Mouse (Mus musculus): ENCODE results near the gene Hoxa9. TPM values are rescaled to one million over a fixed set of nuclear protein-coding genes. Genes with fewer than 3 reads are reported as not detected.

Gene Hoxa9
- polyA plus RNA-seq, 1 experiment from 2014 or later: not detected

- peaks cover 2% of the 10 kb centered on the region; the same call in 1 of the 2 replicates for H3K4me1 ChIP-seq
- H3K4me3 ChIP-seq (replicated peaks): no peak overlapping the region
- ATAC-seq (ENCODE audit: low FRiP score): no peak
- 1% methylated on average over 3 of the region's 3 CpGs for WGBS
- peaks cover 98% of the 10 kb centered on the region for H3K27me3 ChIP-seq
- no peak overlapping the region for H3K27ac ChIP-seq
- H3K9ac ChIP-seq: no peak overlapping the region
- no peak overlapping the region for H3K4me2 ChIP-seq
- H3K9me3 ChIP-seq: no peaks in the 10 kb centered on the region
- H3K36me3 ChIP-seq (replicated peaks): no peaks in the 10 kb centered on the region
Measured at GRCm38 (mm10) chr6:52246916-52247315, 16.0 kb upstream of the Hoxa9 start.

GRCm38 (mm10) chr6:52246403-52246803, 15.5 kb upstream of the Hoxa9 start:
- ATAC-seq (ENCODE audit: low FRiP score): no peak
- no peaks in the 10 kb centered on the region for H3K9me3 ChIP-seq
- no peak overlapping the region; the same call in 1 of the 2 replicates for H3K4me3 ChIP-seq (replicated peaks)
- peaks cover 98% of the 10 kb centered on the region for H3K27me3 ChIP-seq
- H3K4me1 ChIP-seq: peaks cover 2% of the 10 kb centered on the region; the same call in 1 of the 2 replicates
- H3K36me3 ChIP-seq (replicated peaks): no peaks in the 10 kb centered on the region
- no peak overlapping the region for H3K4me2 ChIP-seq
- whole genome bisulfite sequencing: under 1% methylated on average over 26 of the region's 26 CpGs
- H3K9ac ChIP-seq: no peak overlapping the region
- H3K27ac ChIP-seq: no peak overlapping the region

GRCm38 (mm10) chr6:52245757-52246142, 14.9 kb upstream of the Hoxa9 start, which contains the start of gene Hoxa11:
Gene Hoxa11, minus strand, starts transcription at chr6:52245810.
- WGBS: 2% methylated on average over 20 of the region's 20 CpGs
- Histone ChIP-seq H3K4me2 (no peak within 1 kb of the TSS), H3K27me3 (peaks cover 98% of the 10 kb centered on the region), H3K4me3 (replicated peaks) (peak within 1 kb of the TSS; percentile 0), H3K9me3 (no peaks in the 10 kb centered on the region), H3K36me3 (replicated peaks) (no peaks in the 10 kb centered on the region), H3K4me1 (peaks cover 2% of the 10 kb centered on the region; the same call in 1 of the 2 replicates), H3K9ac (no peak within 1 kb of the TSS), H3K27ac (no peak within 1 kb of the TSS)
- ATAC-seq (ENCODE audit: low FRiP score): no peak

GRCm38 (mm10) chr6:52245040-52245756, 14.3 kb upstream of the Hoxa9 start:
- H3K9ac ChIP-seq: no peak overlapping the region
- under 1% methylated on average over 65 of the region's 71 CpGs for WGBS
- H3K4me1 ChIP-seq: peaks cover 4% of the 10 kb centered on the region; the same call in 1 of the 2 replicates

DNA sequence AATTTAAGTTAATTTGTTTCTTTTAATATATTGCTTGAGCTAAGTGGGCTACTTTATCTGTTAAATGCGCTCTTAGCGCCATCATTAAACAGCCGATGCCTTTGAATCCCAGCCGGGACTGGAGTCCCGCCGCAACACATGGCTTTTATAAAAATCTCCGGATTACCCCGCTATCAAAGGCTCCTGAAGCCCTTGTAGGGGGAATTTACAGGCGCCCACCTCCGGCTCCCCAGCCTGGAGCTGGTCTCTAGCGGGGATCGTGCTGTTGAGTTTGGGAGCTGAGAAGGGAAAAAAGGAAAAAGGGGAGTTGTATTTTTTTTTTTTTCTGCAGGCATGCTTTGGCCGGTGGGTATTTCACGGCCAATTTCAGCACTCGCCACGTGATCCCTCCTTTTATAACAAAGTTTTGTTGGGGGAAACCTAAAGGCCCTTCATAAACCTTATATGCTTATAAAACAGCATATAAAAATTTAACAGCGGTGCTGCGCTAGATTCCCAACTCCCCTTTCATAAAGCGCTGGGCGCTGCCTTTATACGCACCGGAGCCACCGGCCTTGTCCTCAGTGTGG, 13.7 kb upstream of the Hoxa9 start:
- peaks cover 98% of the 10 kb centered on the region for H3K27me3 ChIP-seq
- H3K36me3 ChIP-seq (replicated peaks): no peaks in the 10 kb centered on the region
- ATAC-seq (ENCODE audit: low FRiP score): no peak
- no peak overlapping the region for H3K27ac ChIP-seq
- no peaks in the 10 kb centered on the region for H3K9me3 ChIP-seq
- peak overlapping the region; percentile 0; the same call in 1 of the 2 replicates for H3K4me3 ChIP-seq (replicated peaks)
- 1% methylated on average over 23 of the region's 23 CpGs for WGBS
- H3K4me1 ChIP-seq: peaks cover 6% of the 10 kb centered on the region; the same call in 1 of the 2 replicates
- no peak overlapping the region for H3K4me2 ChIP-seq
- no peak overlapping the region for H3K9ac ChIP-seq

More at GRCm38 (mm10) chr6:52245040-52245756, 14.3 kb upstream of the Hoxa9 start:
- H3K9me3 ChIP-seq: no peaks in the 10 kb centered on the region
- H3K27ac ChIP-seq: no peak overlapping the region
- no peaks in the 10 kb centered on the region for H3K36me3 ChIP-seq (replicated peaks)
- H3K4me2 ChIP-seq: no peak overlapping the region
- ATAC-seq (ENCODE audit: low FRiP score): no peak
- H3K27me3 ChIP-seq: peaks cover 98% of the 10 kb centered on the region
- H3K4me3 ChIP-seq (replicated peaks): peak overlapping the region; percentile 0; the same call in 1 of the 2 replicates

GRCm38 (mm10) chr6:52243681-52244121, 12.8 kb upstream of the Hoxa9 start:
- H3K4me3 ChIP-seq (replicated peaks): no peak overlapping the region
- H3K36me3 ChIP-seq (replicated peaks): no peaks in the 10 kb centered on the region
- H3K27me3 ChIP-seq: peaks cover 96% of the 10 kb centered on the region
- H3K4me2 ChIP-seq: no peak overlapping the region
- H3K27ac ChIP-seq: no peak overlapping the region
- ATAC-seq (ENCODE audit: low FRiP score): no peak
- H3K9ac ChIP-seq: no peak overlapping the region
- under 1% methylated on average over 12 of the region's 12 CpGs for WGBS
- H3K4me1 ChIP-seq: peaks cover 6% of the 10 kb centered on the region; the same call in 1 of the 2 replicates
- H3K9me3 ChIP-seq: no peaks in the 10 kb centered on the region

DNA sequence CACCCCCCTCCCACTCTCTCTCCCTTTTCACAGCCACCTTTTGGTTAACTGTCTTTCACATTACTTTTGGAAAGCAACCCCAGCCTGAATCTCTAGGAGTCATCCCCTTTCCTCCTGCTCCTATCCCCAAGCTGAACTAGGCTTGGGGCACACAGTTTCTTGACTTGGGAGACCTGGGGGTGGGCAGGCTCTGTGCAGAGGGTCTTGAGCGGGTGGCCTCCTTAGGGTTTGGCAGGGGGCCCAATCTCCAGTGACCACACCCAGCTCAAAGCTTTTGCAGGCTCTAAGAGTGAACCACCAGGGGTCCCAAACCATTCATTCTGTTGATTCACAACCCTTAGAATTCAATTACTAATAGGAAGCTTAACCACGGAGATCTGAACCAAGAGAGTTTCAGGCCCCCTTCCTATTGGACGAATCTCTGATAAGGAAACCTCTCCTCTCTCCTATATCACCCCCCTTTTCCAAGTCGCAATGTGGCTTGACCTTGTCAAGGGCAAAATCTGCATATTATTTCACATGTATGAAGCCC, 12.0 kb upstream of the Hoxa9 start:
- no peak overlapping the region for H3K27ac ChIP-seq
- no peak for ATAC-seq (ENCODE audit: low FRiP score)
- H3K9me3 ChIP-seq: no peaks in the 10 kb centered on the region
- no peak overlapping the region for H3K4me3 ChIP-seq (replicated peaks)
- WGBS: 6% methylated on average over 4 of the region's 4 CpGs
- H3K27me3 ChIP-seq: peaks cover 92% of the 10 kb centered on the region
- no peak overlapping the region for H3K4me2 ChIP-seq
- H3K4me1 ChIP-seq: peaks cover 6% of the 10 kb centered on the region; the same call in 1 of the 2 replicates
- H3K36me3 ChIP-seq (replicated peaks): no peaks in the 10 kb centered on the region
- no peak overlapping the region for H3K9ac ChIP-seq

GRCm38 (mm10) chr6:52241001-52241621, 10.2 kb upstream of the Hoxa9 start:
- H3K36me3 ChIP-seq (replicated peaks): no peaks in the 10 kb centered on the region
- no peaks in the 10 kb centered on the region for H3K9me3 ChIP-seq
- H3K4me2 ChIP-seq: no peak overlapping the region
- peaks cover 6% of the 10 kb centered on the region; the same call in 1 of the 2 replicates for H3K4me1 ChIP-seq
- no peak overlapping the region for H3K9ac ChIP-seq
- 3% methylated on average over 9 of the region's 9 CpGs for WGBS
- H3K4me3 ChIP-seq (replicated peaks): no peak overlapping the region
- no peak overlapping the region for H3K27ac ChIP-seq
- no peak for ATAC-seq (ENCODE audit: low FRiP score)
- H3K27me3 ChIP-seq: peaks cover 94% of the 10 kb centered on the region

DNA sequence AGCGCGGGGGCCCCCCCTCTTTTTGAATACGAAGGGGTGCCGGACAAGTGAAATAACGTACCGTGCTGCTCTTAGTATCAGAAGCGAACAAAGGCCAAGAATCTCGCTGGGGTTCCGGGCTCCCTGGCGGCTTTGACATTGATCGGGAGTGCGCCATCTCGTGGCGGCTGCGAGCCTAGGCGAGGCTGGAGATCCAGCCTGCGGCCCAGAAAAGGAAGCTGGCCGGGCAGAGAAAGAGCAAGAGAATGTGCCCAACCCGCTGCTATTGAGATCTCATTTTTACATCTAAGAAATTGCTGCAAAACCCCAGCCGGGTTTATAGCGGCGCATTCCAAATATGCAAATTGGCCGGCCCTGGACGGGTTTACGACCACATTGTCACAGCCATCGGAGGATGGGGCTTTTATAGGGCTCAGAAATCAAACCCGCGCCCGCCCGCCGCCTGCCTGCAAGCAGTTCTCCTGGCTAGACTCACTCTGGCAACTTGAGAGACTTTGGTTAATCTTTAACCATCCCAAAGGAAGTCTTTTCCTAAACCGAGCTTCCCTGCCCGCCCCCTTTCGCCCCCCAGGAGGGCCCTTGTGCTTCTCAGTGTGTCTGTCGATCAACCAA, 9.6 kb upstream of the Hoxa9 start, which contains the start of gene Hoxa10:
Gene Hoxa10 (minus strand): TSS at position 466 of the 612 bp plus-strand sequence.
- WGBS: 2% methylated on average over 35 of the region's 35 CpGs
- Histone ChIP-seq H3K4me2 (0 out of 2 replicates have a peak within 1 kb of the TSS, but pooled peaks have one; percentile 10), H3K4me1 (peaks cover 6% of the 10 kb centered on the region; the same call in 1 of the 2 replicates), H3K27me3 (peaks cover 94% of the 10 kb centered on the region), H3K4me3 (replicated peaks) (peak within 1 kb of the TSS; percentile 13; the same call in 1 of the 2 replicates), H3K27ac (no peak within 1 kb of the TSS), H3K9ac (no peak within 1 kb of the TSS), H3K36me3 (replicated peaks) (no peaks in the 10 kb centered on the region), H3K9me3 (no peaks in the 10 kb centered on the region)
- ATAC-seq (ENCODE audit: low FRiP score): no peak

GRCm38 (mm10) chr6:52239625-52240388, 8.9 kb upstream of the Hoxa9 start:
- 1% methylated on average over 30 of the region's 30 CpGs for WGBS

DNA sequence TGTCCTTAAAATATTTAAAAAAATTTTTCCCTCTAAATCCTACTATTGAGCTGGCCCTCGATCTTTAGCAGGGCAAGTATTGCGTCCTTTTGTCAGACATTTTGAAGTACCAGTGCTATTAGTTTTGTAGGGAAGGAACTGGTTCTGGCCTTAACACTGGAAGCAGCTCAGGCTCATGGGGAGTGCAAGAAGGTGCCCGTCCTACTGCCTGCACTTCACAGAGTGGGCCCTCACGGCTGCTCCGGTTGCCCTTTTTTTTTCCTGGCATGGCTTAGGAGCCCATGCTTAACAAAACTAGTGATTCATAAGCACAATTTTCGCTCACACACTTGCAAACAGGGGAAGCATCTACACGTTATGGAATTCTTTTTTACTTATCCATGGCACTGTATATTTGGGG, 8.1 kb upstream of the Hoxa9 start:
- 0 out of 2 replicates have a peak, but pooled peaks cover 4% of the 10 kb centered on the region for H3K4me1 ChIP-seq
- no peaks in the 10 kb centered on the region for H3K9me3 ChIP-seq
- no peak for ATAC-seq (ENCODE audit: low FRiP score)
- no peak overlapping the region for H3K27ac ChIP-seq
- H3K9ac ChIP-seq: no peak overlapping the region
- peaks cover 94% of the 10 kb centered on the region for H3K27me3 ChIP-seq
- no peak overlapping the region for H3K4me2 ChIP-seq
- H3K4me3 ChIP-seq (replicated peaks): no peak overlapping the region
- no peaks in the 10 kb centered on the region for H3K36me3 ChIP-seq (replicated peaks)
- 1% methylated on average over 7 of the region's 7 CpGs for WGBS

More at GRCm38 (mm10) chr6:52239625-52240388, 8.9 kb upstream of the Hoxa9 start:
- Histone ChIP-seq H3K4me1 (0 out of 2 replicates have a peak, but pooled peaks cover 4% of the 10 kb centered on the region), H3K9ac (no peak overlapping the region), H3K4me3 (replicated peaks) (peak overlapping the region; percentile 13; the same call in 1 of the 2 replicates), H3K36me3 (replicated peaks) (no peaks in the 10 kb centered on the region), H3K27ac (no peak overlapping the region), H3K4me2 (0 out of 2 replicates have a peak overlapping the region, but pooled peaks have one; percentile 10), H3K9me3 (no peaks in the 10 kb centered on the region), H3K27me3 (peaks cover 94% of the 10 kb centered on the region)
- no peak for ATAC-seq (ENCODE audit: low FRiP score)
